Mouse (Mus musculus): Measurements from ENCODE around the gene Cryga.

DNA sequence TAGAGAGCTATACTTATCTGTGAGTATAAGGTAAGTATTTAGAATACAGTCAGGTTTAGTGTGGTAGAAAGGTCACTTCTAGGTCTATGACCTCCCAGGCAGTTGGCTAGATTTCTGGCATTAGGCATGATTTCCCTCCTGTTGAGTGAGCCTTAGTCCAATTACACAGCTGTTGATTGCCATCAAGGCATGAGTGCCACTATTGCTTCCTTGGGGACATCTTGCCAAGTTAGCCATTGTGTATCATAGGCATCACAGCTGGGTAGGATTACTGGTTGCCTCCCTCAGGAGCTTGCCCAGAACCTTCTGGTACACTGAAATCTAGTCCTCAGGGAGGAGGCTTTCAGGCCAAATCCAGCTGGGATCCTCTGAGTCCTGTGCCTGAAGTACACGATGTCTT is 29.7 kb upstream of the Cryga start:
- TF ChIP-seq CTCF (IDR thresholded peaks at IDR 0.05) (no peak), EP300 (IDR thresholded peaks at IDR 0.05) (no peak)

Data from lung, postnatal 0 days (tissue).